Mouse (Mus musculus): ENCODE data around the gene Mrpl53.

Gene Mrpl53

DNA sequence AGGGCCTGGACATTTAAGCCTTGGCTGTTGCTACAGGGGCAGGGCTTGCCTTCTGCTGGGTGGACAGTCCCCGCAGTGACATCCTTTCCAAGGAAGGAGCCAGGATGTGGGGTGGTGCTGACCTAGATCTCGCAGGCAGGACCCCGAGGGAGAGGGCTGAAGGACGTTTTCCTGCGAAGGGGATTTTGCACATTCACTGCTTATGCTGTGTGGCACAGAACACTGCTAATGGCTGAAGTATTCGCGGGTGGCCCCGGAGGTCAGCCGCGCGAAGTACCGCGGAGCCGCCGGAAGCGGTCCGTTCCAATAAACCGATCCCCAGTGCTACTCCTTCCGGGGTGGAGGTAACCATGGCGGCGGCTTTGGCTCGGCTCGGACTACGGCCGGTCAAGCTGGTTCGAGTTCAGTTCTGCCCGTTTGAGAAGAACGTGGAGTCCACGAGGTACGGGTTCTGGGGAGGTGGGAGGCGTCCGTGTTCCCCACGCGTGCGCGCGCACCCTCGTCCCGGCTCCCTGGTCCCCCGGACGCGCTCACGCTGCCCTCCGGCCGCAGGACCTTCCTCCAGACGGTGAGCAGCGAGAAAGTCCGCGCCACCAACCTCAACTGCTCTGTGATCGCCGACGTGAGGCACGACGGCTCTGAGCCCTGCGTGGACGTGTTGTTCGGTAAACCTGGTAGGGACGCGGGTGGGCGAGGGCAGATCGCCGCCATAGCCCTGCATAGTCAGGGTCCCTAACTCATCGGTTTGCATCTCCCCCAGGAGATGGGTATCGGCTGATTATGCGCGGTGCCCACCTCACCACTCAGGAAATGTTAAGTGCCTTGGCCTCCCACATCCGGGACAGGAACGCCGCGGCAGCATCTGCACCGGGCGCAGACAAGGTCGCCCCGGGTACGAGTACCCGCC, at the start of gene Mrpl53:
Mrpl53 (plus strand) TSS at position 279 of the 907 bp plus-strand sequence.
- DNase-seq = peak; percentile 86

DNA sequence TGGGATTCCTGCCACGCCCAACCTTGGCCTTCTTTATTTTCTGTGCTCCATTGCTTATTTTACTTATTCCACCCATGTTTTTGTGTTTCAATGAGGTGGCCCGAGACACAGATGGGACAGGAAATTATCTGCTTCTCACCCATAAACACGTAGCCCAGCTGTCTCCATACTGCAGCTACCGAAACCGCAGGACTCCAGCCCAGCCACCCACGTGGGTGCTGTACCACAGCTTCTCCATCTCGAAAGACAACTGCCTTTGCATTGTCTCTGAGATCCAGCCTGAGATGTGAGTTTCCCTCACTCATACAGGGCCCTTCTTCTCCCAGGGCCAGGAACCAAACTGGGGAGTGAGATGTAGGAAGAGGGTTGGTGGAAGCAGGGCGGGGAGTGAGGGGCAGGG, 42.8 kb upstream of the Mrpl53 start:
- no peak for DNase-seq

DNA sequence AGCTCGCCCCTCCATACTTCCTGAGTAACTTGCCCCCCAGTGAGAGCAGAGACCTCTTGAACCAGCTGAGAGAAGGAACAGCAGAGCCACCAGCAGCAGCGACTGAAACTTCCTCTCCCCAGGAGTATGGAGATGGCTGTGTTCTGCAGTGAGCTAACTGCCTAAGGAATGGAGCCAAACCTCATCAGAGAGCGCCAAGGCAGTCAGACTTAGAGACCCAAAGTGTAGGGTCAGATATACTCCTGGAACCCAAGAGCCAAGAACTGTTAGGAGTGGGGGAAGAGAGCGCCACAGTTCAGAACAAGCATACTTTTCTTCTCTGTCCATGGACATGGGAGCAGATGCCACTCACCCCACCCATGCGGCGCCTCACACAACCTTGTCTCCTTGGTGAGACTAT, 42.4 kb upstream of the Mrpl53 start:
- no peak for DNase-seq

DNA sequence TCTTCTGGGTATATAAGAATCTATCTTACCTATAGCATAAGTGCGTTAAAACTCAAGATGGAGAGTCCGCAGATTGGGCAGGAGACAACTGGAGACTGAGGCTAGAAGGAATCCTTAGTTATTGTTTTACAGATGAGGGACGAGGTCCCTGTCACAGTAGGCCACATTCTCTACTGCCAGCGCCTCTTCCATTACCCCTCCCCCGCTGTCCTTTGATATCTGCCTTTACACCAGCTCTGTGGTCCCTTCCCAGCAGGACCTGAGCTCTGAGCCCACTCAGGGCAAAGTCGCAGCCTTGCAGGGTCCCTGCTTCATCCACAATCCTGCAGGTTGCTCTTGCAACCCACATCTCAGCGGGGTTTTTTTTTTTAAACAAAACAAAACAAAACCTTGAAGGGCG, 40.6 kb upstream of the Mrpl53 start:
- DNase-seq = no peak

DNA sequence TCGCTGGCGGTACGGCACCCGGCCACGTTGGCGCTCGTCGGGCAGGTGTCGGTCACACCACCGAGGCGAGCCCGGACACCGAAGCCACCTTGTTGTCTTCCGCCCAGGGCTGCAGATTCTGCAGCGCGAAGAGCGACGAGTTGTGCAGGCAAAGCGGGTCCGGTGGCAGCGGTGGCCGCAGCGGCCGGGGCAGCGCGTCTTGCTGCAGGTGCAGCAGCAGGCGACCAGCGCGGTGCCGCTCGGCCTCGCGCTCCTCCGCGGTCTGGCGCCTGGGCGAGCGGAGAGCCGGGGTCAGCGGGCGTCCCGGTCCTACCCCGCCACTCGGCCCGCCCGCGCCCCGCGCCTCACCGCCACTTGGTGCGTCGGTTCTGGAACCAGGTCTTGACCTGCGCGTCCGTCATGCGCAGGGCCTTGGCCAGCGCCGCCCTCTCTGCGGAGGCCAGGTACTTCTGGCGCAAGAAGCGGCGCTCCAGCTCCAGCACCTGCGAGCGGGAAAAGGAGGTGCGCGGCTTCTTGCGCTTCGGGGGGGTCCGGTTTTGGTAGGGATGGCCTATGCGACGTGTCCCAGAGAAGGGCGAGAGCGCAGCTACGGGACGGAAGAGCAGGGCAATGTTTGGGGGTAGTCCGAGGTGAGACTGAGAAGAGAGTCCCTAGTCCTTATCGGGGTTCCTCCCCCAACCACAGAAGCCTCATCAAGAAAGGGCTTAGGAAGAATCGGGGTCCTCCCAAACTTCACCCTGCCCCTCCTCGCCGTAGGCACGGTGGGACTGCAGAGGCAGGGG, 39.9 kb upstream of the Mrpl53 start:
- no peak for DNase-seq

DNA sequence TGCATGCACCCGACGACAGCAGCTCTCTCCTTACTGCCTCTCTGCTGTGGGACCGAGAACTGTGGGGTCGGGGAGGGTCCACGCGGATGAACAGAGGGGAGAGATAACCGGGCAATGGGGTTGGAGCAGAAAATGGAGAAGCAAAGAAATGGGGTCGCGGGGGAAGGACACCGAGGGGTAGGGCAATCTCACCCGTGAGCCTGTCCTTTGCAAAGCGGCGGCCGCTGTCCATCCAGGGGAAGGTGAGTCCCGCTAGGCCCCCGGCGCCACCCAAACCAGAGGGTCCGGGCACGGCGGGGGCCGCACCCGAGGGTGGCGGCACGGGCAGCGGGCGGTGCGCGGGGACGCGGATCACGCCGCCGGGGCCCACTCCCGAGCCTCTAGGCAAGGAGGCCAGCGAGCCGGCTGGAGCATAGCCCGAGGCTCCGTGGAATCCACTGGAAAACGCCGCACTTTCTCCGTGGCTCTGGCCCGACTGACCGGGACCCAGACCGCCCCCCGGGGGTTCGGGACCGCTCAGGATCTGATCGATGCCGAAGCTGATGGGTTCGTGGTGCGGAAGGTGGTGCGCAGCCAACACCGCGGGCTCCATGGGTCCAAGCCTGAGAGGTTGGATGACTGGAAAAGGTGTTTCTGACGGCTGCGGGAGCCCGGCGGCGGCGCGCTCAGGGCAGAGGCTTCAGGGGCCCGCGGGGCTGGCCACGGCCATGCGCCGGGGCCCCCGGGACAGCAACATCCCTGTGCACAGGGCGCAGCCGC, 39.2 kb upstream of the Mrpl53 start:
- no peak for DNase-seq

DNA sequence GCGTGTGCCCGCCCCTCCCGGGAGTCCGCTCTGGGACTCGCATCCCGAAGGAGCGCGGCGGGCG, 38.8 kb upstream of the Mrpl53 start, which contains the start of gene Tlx2:
Tlx2 (minus strand) TSS at position 47 of the 64 bp plus-strand sequence.
- DNase-seq = no peak

DNA sequence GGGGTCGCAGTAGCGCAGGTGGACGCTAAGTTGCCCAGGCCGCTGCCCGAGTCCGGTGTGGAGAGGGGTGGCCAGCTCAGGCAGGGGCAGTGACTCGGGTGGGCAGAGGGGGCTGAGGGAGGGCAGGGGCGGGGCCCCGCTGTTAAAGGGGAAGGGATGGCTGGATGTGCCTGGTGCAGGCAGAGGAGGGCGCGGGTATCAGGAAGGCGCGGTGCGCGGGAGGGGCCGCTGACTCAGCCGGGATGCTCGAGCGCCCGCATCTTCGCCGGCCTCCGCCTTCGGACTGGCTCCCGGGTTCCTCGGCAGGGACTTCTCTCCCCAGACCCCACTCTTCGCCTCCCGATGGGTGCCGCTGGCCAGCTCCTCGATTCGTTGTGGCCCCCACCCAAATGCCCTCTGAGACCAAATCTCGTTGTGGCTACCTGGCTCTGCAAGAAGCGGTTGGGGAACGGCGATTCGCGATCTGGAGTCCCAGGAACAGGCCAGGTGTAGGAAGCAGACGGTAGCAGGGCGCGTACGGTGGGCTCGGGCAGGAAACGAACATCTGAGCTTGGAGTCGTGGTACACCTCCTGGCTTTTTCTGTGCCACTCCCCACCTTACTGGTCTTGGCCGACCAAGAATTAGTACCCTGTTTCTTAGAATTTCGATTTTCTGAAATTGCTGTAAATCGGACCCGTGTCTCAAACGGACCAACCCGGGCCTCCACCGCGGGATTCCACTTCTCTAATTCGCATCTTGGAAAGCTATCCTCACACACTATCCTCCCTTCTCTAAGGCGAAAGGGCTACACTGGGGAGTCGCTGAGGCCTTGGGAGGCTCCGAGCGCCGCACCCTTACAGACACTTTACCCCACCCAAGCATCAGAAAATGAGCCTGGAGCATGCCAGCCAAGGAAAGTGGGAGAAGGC, 38.3 kb upstream of the Mrpl53 start:
- no peak for DNase-seq

DNA sequence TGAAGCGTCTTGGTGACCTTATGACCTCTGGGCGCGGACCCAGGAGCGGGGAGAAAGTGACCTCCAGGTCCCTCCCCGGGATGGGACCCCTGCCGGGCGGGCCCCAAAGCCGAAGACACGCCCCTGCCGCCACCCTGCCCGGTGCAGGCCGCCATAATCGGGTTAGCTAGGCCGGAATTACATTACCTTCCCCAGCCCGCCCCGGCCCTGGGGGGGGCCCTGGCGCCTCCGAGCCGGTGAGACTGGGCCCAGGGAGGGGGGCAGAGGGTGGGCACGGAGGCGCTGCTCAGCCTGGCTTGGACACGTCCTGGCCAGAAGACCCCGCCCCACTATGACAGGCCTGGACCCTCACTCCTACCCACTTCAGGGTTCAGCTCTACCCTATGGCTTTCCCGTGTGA, 37.6 kb upstream of the Mrpl53 start:
- DNase-seq = no peak

DNA sequence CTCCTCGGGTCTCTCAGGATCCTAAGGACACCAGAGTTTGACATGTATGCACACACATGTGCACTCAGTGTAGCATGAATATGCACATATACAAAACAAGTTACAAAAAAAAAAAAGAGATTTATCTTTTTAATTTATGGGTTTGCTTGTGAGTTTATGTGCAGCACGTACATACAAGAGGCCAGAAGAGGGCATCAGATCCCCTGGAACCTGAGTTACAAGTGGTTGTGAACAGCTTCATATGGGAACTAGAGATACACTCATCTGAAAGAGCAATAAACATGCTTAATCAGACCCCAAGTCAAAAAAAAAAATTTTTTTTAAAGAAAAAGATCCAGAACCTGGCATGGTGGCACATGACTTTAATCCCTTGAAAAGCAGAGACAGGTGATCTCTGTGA, 33.9 kb upstream of the Mrpl53 start:
- DNase-seq = no peak

DNA sequence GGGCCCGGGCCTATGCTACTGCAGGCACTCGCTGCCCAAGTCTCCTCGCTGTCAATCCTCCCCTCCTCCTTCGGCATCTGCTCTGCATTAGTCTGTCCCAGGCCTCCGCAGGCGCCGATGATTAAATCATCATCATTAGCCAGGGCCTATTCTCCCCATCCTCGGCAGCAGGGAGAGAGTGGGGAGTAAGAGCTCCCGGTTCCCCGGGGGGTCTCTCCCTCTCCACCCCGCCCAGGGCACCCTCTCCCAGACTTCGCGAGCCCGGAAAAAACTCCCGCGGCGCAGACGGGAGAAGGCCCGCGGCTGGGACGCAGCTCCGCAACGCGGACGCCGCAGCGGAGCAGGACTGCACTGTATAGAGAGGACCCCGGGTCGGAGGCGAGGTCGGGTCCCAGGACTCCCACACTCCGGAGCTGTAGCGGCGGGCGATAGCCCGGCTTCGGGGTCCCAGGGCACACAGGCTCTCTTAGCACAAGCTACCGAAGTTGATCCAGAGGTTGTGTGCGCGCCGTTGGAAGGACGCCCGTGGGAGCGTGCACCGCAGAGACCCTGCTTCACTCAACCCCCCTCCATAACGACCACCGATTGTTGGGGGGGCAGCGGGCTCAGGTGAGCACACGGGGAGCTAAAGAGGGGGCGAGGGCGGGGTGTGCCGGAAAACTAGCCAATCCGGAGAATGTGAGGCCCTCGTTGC, 31.1 kb upstream of the Mrpl53 start, which contains the start of gene Pcgf1:
Pcgf1 (plus strand) TSS at position 240 of the 694 bp plus-strand sequence.
- DNase-seq = peak; percentile 75

DNA sequence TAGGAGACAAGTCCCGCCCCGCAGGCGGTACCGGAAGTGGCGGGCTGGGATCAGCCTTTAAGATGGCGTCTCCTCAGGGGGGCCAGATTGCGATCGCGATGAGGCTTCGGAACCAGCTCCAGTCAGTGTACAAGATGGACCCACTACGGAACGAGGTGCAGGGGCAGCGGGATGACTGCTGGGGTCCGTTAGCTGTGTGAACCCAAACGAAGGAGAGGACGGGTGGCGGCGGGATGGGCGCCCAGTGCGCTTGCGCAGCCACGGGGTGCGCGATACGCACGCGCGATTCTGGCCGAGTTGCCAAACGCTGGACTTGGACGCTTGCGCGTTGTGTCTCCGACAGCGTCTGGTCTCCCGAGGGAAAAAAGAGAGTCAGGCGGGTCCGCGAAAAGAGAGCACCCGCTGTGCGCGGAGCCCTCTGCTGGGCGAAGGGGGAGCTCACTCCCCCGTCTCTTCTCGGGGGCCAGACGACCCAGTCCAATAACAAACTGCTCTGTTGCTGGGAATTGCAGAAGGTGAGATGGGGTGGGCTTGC, 30.4 kb upstream of the Mrpl53 start:
- DNase-seq = peak; percentile 99

DNA sequence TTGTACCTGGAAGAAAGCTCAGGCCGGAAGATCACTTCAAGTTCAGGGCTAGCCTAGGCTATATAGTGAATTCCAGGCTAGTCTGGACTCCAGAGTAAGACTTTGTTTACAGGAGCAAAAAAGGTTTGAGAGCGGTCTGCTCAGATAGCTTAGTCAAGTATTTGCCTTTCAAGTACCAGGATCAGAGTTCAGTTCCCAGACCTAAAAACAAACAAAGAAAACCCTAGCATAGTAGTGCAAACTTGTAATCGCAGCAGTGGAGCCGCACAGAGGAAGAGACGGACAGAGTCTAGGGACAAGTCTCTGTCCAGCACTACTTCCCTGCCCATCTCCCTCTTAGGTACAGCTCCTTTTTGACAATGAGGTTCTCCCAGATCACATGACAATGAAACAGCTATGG, 28.6 kb upstream of the Mrpl53 start:
- DNase-seq = no peak

DNA sequence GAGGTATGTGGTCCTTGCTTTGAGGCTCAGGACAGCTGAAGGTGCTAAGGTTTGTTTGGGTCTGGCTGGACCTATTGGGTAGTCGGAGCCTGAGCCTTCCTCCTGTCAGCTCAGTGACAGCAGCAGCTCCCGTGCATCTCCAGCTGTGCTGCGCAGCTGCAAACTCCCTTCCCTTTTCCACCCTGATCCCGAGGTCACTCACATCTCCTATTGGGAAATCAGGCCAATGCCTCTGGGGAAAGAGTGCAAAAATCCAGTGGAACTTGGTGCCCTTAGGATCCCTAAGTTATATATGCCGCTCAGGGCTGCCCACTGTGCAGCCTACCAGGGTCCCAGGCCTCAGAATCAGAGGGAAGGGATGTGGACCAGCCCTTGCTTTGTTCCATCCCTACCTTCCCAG, 25.3 kb upstream of the Mrpl53 start:
- no peak for DNase-seq

DNA sequence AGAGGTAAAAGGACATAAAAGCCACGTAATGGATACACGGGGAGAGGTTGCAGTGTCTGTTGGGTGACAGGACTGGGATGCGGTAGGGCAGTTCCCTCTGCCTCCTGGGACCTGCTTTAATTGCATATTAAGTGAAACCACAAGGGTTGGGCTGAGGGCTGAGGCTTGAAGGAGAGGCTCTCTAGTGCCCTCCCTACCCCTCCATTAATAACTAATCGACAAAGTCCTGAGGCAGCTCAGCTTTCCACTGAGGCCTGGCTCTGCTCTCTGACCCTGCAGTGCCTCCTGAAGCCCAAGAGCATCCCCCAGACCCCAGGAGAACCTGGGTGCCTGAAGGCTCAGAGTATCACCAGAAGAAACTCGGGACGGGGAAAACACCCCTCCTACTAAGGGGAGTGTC, 24.4 kb upstream of the Mrpl53 start:
- no peak for DNase-seq

DNA sequence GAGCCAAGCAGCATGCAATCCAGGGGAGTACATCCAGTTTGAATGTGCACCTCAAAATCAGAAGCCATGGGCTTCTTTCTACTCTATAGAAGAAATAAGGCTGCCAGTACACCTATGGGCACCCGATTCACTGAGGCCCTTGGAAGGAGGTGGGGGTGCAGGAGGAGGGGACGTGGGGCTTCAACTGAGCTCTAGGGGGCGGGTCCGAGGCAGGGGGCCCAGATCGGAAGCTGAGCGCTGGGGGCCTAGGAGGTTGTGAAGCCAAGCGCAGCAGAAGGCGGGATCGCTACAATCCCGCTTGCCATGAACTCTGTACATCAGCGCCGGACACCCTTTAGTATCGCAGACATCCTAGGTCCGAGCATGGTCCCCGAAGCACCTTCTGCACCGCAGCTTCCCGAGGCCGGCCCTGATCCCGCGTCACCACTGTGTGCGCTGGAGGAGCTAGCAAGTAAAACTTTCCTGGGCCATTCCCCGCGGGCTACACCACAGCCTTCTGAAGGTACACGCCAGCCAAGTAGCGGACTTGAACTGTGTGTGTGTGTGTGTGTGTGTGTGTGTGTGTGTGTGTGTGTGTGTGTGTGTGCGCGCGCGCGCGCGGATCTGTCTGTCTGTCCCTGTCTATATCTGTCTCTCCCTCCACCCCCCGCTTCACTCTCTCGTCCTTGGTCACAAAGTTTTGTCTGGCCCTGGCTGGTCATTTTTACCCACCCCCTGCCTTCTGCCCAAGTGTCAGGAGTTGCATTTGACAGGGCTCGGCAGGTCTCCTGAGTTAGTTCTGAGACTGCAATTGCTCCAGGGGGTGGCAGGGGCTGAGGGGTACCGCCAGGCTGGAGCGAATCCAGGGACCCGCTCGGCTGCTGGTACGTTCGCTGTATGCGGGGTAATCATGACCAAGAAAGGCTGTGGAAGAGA, 22.5 kb upstream of the Mrpl53 start, which contains the start of gene Lbx2:
Lbx2 (plus strand) TSS at position 247 of the 915 bp plus-strand sequence.
- no peak for DNase-seq

DNA sequence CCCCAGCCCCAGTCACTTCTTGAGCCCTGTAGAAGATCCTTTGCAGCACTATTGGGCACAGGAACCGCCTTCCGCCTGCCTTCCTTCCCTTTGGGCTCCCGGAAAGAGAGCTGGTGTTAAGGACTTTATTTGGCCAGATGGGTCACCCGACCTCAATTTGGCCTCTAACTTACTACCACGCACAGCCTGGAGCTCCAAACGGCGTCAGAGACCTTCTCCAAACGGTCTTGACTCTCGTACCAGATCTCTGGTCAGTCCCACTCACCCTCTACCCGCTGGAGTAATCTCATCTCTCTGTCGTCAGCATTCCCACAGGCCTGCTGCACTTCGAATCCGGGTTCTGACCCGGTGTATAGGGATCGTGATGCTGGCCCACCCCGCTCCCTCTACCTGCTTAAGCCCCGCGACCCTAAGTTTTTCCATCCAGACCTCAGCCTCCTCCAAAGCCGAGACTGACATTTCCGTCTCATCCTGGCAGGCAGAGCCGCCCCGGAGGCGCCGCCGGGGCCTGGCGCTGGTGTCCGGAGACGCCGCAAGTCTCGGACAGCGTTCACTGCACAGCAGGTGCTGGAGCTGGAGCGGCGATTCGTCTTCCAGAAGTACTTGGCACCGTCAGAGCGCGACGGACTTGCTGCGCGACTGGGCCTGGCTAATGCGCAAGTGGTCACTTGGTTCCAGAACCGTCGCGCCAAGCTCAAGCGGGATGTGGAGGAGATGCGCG, 21.5 kb upstream of the Mrpl53 start:
- DNase-seq = no peak

DNA sequence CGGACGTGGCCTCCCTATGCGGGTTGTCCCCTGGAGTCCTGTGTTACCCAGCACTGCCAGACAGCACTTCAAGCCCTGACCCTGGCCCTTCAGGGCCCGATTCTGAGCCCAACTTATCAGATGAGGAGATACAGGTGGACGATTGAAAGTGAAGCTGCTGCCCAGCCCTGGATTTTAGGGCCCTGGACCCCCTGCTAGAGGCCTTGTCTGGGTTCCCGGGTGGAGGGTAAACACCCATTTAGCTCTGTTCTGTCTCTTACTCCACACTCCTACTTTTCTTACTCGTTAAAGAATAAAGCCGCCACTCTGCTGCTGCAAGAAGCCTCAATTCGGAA, 20.9 kb upstream of the Mrpl53 start:
- no peak for DNase-seq

DNA sequence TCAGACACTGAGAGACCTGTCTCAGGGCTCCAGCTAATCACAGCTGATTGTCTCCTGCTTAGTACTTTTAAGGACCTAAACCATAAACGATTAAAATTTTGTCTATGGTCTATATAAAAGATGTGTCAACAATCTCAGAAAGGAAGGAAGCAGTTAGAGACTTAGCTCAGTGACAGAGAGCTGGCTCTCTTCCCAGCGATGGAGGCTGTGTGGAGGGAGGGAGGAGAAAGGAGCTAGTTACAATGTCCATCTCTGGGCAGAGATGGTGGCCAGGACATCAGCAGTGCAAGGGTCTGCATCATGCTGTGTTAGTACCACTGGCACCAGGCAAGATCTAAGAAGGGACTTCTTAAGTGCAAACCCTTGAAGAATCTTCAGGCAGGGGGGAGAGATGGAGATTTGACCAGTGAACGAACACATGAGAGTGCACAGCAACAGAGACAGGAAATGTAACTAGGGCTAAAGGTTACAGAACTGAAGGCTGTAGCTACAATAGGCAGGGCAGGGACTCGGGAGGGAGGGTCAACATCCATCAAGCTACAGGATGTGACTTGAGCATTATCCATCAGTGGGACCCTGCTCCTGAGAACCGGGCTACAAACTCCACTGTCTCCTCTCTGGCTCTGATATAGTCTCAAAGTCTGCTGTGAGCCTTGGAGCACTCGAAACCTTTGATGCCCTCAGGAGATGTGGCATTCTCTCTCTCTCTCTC, 16.3 kb upstream of the Mrpl53 start:
- no peak for DNase-seq
